Mouse (Mus musculus): ENCODE data around the gene Myrip. TPM values are rescaled to one million over a fixed set of nuclear protein-coding genes. Genes with fewer than 3 reads are reported as not detected.
A peak's percentile ranks its signal among the peaks of the same experiment; 100 is the strongest.

Gene Myrip
- total and polyA plus RNA-seq, 3 experiments: 0.03 TPM; not detected in 2

DNA sequence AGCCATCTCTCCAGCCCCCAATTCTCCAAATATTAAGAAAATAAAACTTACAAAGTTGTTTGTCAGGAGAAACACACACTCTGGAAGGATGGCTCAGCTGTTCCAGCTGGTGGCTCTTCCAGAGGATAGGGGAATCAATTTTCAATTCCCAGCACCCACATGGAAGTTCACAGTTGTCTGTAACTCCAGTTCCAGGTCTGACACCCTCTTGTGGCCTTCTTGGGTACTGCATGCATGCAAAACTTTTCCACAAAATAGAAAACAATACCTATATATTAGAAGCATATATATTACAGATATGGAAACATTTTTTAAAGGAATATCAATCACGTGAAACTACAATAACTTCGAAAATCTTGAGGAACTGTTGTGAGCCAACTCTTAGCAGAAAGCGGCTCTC is 210.5 kb downstream of the Myrip start:
- Histone ChIP-seq H3K36me3 (ENCODE audit: control insufficient read depth in 1 of 2, insufficient read depth in 2 of 2, low read length in 2 of 2) (no peaks in the 10 kb centered on the region), H3K9me3 (replicated peaks; ENCODE audit: insufficient read depth, low read length) (no peaks in the 10 kb centered on the region), H3K4me1 (ENCODE audit: control insufficient read depth in 1 of 2, insufficient read depth in 2 of 2, low read length in 2 of 2) (no peaks in the 10 kb centered on the region), H3K27ac (ENCODE audit: control insufficient read depth, low read depth, low read length) (no peak overlapping the region), H3K4me3 (ENCODE audit: control insufficient read depth in 1 of 2, insufficient read depth in 1 of 2, low read depth in 2 of 2, low read length in 2 of 2) (no peak overlapping the region), H3K9ac (ENCODE audit: control insufficient read depth, low read depth, low read length, poor library complexity, severe bottlenecking) (no peak overlapping the region), H3K79me2 (ENCODE audit: control insufficient read depth, insufficient read depth, low read length, poor library complexity) (no peaks in the 10 kb centered on the region), H3K27me3 (ENCODE audit: control insufficient read depth in 1 of 2, insufficient read depth in 2 of 2, low read length in 2 of 2) (peaks cover 0 to under 1% of the 10 kb centered on the region in 2 experiments; a peak in 2 of 4 replicates)
- TF ChIP-seq NRF1 (IDR thresholded peaks at IDR 0.05; ENCODE audit: insufficient read depth, low read depth, low read length, poor library complexity, severe bottlenecking) (no peak), RAD21 (IDR thresholded peaks at IDR 0.05; ENCODE audit: low read depth, low read length) (peak; percentile 22), ZC3H11A (IDR thresholded peaks at IDR 0.05; ENCODE audit: low read depth, low read length) (peak; percentile 33; the same call in 1 of the 2 replicates), POLR2A (IDR thresholded peaks at IDR 0.05; ENCODE audit: control insufficient read depth in 1 of 2, insufficient read depth in 1 of 2, low read depth in 1 of 2, low read length in 2 of 2, poor library complexity in 1 of 2) (no peak), SMC3 (IDR thresholded peaks at IDR 0.05; ENCODE audit: low read depth, low read length) (peak; percentile 66), CTCF (IDR thresholded peaks at IDR 0.05 in 2 of 3, conservative IDR thresholded peaks at IDR 0.05 in 1 of 3; ENCODE audit: control insufficient read depth in 1 of 3, insufficient read depth in 1 of 3, low read depth in 2 of 3, low read length in 3 of 3, poor library complexity in 1 of 3, severe bottlenecking in 1 of 3) (peak; percentile 46 to 88 (median 65))
- peak; percentile 37 for DNase-seq (ENCODE audit: low read depth, low spot score)

DNA sequence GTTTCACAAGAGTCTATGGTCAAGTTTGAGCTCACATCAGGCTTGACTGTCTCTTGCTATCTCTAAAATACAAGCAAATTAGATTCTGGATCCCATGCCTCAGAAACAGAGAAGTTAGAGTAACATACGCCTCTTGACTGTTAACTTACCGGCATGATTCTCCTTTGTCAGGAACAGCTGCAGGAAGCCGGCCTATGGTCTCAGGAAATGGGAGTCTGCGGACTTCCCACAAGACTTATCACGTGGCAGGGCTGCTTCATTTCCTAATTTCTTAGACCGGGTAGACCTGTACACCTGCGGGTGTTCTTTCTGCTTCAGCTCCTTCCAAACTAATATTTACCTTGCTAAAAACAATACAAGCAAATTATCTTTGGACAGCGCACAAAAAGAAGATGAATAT is 215.4 kb downstream of the Myrip start:
- DNase-seq (ENCODE audit: low read depth, low spot score): no peak
- H3K4me1 ChIP-seq (ENCODE audit: control insufficient read depth in 1 of 2, insufficient read depth in 2 of 2, low read length in 2 of 2): no peaks in the 10 kb centered on the region
- no peaks in the 10 kb centered on the region; a peak in 1 of 4 replicates for H3K27me3 ChIP-seq (ENCODE audit: control insufficient read depth in 1 of 2, insufficient read depth in 2 of 2, low read length in 2 of 2)
- H3K27ac ChIP-seq (ENCODE audit: control insufficient read depth, low read depth, low read length): no peak overlapping the region
- TF ChIP-seq MAX (IDR thresholded peaks at IDR 0.05; ENCODE audit: low read length) (no peak), ZMIZ1 (IDR thresholded peaks at IDR 0.05; ENCODE audit: low read depth, low read length) (no peak), POLR2A (IDR thresholded peaks at IDR 0.05; ENCODE audit: control insufficient read depth in 1 of 2, insufficient read depth in 1 of 2, low read depth in 1 of 2, low read length in 2 of 2, poor library complexity in 1 of 2) (no peak), ZC3H11A (IDR thresholded peaks at IDR 0.05; ENCODE audit: low read depth, low read length) (no peak), UBTF (IDR thresholded peaks at IDR 0.05; ENCODE audit: borderline replicate concordance, insufficient read depth, low read depth, low read length) (no peak), HCFC1 (IDR thresholded peaks at IDR 0.05; ENCODE audit: low read depth, low read length) (no peak), RAD21 (IDR thresholded peaks at IDR 0.05; ENCODE audit: low read depth, low read length) (no peak), ZKSCAN1 (IDR thresholded peaks at IDR 0.05; ENCODE audit: low read depth, low read length) (no peak), MEF2A (IDR thresholded peaks at IDR 0.05; ENCODE audit: extremely low read depth, insufficient replicate concordance, low read depth, low read length, poor library complexity, severe bottlenecking) (no peak), ELF1 (IDR thresholded peaks at IDR 0.05; ENCODE audit: low read depth, low read length) (no peak), NRF1 (IDR thresholded peaks at IDR 0.05; ENCODE audit: insufficient read depth, low read depth, low read length, poor library complexity, severe bottlenecking) (no peak), USF2 (IDR thresholded peaks at IDR 0.05; ENCODE audit: borderline replicate concordance in 1 of 2, insufficient read depth in 1 of 2, low read depth in 1 of 2, low read length in 2 of 2) (no peak), CHD1 (IDR thresholded peaks at IDR 0.05; ENCODE audit: low read depth, low read length) (no peak)
- H3K36me3 ChIP-seq (ENCODE audit: control insufficient read depth in 1 of 2, insufficient read depth in 2 of 2, low read length in 2 of 2): no peaks in the 10 kb centered on the region
- H3K9ac ChIP-seq (ENCODE audit: control insufficient read depth, low read depth, low read length, poor library complexity, severe bottlenecking): no peak overlapping the region
- no peaks in the 10 kb centered on the region for H3K9me3 ChIP-seq (replicated peaks; ENCODE audit: insufficient read depth, low read length)
- no peaks in the 10 kb centered on the region for H3K79me2 ChIP-seq (ENCODE audit: control insufficient read depth, insufficient read depth, low read length, poor library complexity)
- H3K4me3 ChIP-seq (ENCODE audit: control insufficient read depth in 1 of 2, insufficient read depth in 1 of 2, low read depth in 2 of 2, low read length in 2 of 2): no peak overlapping the region

Data from MEL (cell line).